Mouse (Mus musculus) heart, adult 11 months (tissue): ENCODE data around the gene Pmel.
A peak's percentile ranks its signal among the peaks of the same experiment; 100 is the strongest.

Experiments used
- DNase-seq: peaks from one replicate; pipeline ENCODE4 v3.0.0; 2022

Gene Pmel

DNA sequence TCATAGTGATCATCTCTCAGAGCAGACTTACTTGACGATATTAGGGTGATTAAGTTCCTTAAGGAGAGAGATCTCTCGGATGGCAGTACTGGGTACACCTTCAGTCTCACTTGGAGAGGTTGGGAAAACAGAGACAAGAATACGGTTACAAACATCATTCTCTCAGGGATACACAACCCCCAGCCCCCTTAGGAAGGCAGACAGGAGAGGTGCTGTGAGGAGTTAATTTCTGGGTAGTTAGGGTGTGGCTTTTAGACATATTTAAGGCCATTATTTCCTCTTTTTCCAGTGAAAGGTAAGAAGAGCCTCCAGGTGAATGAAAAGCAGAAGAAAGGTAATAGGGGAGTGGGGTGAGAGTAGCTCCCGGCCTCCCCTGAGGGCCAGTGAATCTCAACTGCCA lies at the start of gene Pmel:
TSS of gene Pmel (plus strand) at position 301 of the 400 bp plus-strand sequence.
- DNase-seq = no peak

DNA sequence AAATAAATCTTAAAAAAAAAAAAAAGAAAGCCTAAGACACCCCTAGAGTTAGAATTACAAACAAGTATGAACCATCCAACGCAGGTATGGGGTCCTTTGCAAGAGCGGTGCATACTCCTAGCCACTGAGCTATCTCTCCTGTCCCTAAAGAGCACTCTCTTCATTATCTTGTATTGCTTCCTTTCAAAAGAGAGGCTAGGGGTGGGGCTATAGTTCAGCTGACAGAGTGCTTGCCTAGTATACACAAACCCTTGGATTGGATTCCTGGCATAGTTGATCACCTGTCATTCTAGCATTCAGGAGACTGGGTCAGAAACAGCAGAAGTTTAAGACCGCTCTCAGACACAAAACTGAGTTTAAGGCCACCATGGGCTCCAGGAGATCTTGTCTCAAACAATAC lies 48.7 kb upstream of the Pmel start:
- DNase-seq = no peak

DNA sequence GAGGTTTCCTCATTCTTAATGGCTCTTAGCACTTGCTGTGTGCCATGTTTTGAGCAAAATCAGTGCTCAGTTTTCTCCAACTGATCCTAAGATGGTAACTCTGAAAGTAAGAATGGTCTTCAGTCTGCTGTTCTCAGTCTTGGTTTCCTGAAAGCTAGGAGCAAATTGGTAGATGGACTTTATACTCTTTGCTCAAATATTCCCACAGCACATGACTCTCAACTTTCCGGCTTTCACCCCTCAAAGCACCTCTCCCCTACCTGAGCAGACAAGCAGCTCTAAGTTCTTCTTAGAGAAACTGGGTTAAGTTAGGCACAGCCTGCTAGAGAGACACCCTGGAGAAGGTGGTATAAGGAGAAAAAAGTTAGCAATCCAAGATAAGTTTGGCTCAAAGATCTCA lies 47.3 kb upstream of the Pmel start:
- no peak for DNase-seq

DNA sequence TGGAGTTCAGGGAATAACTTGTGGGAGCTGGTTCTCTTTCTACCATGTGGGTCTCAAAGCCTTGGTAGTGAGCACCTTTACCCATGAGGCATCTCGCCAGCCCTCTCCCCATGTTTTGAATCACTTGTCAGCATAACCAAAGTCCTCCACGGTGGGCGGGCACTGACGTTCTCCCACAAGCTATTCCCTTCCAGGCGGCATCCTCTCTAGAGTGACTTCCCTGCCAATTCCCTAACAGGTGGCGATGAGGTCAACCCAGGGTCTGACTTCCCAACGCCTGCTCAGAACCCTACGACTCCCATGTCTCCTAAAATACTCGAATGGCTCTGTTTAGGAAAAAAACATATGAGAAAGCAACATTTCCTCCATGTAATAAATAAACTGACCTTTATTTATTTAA lies 46.2 kb upstream of the Pmel start:
- no peak for DNase-seq

DNA sequence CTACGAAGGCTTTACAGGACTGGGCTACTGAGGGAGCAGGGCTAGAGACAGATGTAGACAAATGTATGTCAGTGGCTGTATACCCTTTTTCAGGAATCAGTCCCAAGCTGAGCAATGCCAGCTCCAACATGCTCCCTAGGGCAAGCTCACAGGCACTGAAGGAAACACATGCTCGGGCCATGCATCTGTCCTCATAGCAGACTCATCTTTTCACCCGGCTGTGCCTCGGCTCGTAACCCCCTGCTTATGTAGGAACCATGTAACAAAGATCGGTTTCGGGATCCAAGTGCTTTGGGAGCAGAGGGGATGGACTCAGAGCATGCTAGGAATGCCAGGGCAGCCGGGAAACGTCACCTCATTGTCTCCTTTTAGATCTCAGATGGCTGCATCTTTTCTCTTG lies 44.5 kb upstream of the Pmel start:
- no peak for DNase-seq

DNA sequence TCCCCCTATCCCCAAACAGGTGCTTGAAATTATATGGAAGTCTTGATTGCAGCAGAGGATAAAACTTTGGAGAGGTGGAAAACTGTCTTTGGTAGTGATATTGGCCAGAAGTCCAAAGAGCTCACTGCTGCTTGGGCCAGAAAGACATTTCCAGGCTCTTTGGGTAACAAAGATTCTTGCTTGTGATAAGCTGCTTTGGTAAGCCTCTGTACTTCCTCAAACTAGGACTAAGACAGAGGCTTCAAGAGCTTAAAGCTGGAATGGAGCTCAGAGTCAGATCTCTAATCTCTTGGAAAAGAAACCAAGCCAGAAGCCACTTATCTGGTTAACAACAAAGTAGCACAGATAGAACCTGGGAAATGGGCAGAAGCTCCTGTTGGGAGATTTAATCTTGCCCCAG lies 41.5 kb upstream of the Pmel start:
- DNase-seq = no peak

DNA sequence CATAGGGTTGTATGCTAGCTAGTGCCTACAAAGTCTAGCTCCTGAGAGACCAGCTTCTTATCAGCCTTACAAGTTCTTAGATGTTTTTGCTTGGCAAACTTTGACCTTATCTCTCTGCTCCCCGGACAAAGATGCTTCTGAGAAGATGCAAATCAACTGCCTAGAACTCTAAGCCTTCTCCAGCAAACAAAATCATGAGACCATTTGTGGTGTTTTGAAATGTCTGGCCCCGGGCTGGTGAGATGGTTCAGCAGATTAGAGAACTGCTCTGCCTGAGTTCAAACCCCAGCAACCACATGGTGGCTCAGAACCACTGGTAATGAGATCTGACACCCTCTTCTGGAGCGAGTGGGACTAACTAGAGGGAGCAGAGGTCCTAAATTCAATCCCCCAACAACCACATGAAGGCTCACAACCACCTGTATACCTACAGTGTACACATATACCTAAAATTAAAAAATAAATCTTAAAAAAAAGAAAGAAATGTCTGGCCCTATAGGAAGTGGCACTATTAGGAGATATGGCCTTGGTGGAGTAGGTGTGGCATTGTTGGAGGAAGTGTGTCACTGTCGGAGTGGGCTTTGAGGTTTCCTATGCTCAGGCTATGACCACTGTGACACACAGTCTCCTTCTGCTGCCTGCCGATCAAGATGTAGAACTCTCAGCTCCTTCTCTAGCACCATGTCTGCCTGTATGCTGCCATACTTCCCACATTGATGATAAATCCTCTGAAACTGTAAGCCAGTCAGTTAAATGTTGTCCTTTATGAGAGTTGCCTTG lies 40.4 kb upstream of the Pmel start:
- no peak for DNase-seq

DNA sequence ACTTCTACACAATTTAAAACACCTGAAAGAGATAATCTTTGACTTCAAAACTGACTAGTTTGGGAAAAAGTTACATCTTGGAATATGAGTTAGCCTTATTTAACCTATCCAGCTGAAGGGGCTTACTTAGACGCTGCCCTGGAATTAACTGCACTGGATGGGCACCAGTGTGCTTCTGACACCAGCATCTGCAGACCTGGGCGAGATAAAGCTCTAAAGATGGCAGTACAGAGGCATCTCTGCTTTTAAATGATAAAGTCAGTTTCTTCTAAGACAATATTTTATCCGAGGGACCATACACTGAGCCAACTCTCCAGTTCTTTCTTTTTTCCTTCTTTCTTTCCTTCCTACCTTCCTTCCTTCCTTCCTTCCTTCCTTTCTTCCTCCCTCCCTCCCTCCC lies 39.2 kb upstream of the Pmel start:
- no peak for DNase-seq

DNA sequence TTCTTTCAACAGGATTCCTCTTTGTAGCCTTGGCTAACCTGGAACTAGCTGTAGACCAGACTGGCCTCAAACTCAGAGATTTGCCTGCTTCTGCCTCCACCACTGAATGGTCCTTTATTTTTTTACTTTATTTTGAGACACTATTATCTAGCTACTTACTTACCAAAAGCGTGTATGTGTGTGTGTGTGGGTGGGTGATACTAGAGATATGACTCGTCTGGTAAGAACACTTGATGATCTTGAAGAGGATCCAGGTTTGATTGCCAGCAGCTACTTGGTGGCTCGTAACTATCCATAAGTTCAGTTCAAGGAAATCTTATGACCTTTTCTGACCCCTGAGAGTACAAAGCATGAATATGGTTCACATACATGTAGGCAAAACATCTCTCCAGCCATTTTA lies 38.7 kb upstream of the Pmel start:
- DNase-seq = no peak

DNA sequence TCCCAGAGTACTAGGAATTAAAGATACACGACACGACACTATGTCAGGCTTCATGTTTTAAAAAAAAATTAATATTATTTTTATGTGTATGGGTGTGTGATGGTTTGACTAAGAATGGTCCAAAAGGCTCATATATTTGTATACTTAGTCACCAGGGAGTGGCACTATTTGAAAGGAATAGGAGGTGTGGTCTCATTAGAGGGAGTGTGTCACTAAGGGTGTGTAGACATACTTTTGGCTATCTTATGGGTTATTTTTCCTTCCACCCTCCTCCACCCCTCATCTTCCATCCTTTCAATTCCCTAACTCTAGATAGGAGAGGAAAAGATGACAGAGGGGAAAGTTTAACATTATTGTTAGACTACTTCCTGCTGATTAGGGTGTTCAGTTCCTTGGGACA lies 38.2 kb upstream of the Pmel start:
- DNase-seq = no peak

DNA sequence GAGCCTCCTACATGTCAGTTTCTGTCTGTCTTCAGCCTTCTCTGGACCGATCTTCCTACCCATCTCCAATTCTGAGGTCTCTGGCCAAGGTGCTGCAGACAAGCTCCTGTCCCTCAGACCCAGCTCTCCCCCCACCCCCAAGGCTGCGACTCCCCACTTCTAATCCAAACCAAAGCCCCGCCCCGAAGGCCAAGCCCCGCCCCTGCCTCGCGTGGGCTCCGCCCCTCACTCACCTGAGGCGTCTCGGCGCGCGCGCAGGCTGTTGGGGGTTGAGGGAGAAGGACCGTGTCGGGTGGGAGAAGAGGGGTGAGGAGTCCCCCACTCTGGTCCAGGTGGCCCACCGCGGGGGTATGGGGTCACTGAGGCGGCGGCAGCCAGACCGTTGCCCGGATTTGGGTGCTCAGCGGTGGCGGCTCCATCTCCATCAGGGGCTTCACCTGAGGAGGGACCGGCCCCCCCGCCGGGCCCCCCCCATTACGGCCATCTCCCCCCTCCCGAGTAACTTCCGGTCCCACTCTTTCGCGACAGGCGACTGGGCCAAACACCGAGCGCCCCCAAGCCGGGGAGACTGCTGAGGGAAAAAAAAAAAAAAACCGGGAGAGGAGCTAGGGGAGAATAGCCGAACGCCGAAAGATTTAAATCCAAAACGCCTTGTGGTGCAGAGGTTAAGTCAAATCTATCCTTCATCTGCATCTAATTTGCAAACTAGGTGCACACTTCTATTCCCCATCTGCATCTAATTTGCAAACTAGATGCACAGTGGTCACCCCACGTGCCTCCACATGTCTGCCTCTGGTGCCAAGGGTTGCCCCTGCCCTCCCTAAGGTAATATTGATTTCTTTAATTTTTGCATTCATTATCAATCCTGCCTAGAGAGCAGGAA lies 35.0 kb upstream of the Pmel start:
- peak; percentile 91 for DNase-seq

DNA sequence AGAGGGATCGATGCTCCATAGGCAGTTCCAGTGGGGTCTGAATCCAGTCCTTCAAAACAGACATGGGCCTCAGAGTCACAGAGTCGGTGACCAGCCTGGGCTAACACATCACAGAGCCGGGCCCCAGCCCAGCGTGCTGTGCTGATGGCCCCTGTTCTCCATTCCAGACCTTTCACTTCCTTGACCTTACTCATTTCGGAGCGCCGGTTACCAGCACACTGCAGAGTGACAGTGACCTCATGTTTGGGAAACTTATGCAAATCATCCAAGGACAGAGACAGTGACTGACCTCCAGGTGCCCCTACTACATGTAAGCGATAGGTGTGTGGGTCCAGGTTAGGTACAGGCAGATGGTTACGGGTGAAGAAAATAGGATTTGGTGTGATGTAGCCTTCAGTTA lies 32.8 kb upstream of the Pmel start:
- DNase-seq = no peak

DNA sequence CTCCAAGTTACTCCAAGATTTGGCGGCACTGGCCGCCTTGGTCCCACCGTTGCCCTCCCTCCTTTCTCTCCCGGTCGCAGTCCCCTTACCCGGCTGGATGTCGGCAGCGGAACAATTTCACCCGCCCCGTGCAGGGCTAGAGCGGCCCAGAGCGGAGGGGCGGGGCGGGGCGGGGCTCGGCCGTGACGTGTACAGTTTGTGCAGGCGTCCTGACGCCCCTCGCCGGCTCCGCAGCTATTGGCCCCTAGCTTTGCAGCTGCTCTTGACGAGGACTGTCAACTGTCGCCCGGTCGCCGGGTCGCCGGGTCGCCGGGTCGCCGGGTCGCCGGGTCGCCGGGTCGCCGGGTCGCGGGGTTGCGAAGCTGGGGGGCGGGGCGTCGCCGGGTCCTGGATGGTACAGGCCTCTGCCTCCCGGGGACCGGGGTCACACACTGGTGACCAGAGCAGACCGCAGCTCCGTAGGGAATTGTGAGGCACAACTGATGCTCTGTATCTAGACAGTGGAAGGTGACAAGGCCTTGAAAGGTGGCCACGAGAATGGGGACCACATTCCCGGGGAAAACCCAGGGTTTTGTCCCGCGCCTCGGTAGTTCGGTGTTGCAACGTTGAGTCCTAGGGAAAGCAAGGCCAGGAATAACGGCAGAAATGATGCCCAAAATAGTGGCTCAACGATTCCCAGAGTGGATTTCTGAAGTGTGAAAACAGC lies 30.1 kb upstream of the Pmel start, which contains the start of gene Suox:
TSS of gene Suox (minus strand) at position 311 of the 706 bp plus-strand sequence.
- DNase-seq = peak; percentile 99

DNA sequence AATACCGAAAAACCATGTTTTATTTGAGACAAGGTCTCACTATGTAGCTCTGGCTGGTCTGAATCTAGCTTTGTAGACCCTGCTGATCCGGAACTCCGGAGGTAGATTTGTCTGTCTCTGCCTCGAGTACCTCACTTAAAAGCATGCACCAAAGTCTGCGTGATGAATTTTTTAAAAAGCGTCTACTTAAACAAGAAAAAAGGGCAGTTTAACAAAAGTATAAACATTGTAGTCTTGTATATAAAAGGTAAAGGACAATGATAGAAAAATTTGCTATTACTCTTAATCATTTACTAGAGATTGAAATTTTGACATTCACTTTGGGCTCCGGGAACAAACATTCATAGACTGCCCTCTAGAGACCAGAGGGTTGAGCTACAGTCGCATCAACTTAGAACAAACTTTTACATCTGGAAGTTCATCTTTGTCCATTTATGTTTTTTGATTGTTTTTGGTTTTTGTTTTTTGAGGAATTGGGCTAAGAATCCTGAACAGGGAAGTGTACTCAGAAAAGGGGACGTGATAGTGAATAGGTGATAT lies 29.5 kb upstream of the Pmel start:
- DNase-seq = no peak

DNA sequence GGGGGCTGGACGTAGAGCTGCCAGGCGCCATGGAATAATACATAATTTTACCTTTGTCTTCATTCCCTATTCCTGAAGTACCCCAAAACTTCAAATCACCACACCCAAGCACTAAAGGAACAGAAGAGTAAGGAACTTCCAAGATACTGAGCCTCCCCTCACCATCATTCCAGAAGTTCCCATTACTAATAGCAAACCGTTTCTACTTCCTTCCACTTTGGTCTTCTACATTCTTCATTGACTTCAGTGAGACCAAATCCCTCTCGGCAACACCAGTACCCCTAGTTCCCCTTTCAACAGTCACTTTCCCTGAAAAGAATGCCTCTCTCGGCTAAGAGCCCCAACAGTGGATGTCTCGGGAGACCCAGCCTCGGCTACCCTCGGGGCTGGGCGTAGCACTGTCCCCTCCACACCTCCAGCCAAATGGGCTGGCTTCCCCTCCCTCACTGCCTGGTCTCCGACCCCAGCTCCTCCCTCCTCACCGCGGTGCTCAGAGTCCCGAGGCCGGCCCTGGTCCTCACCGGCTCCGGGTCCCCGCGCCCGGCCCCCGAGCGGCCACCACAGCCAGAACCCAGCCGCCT lies 8.5 kb upstream of the Pmel start:
- DNase-seq = no peak

DNA sequence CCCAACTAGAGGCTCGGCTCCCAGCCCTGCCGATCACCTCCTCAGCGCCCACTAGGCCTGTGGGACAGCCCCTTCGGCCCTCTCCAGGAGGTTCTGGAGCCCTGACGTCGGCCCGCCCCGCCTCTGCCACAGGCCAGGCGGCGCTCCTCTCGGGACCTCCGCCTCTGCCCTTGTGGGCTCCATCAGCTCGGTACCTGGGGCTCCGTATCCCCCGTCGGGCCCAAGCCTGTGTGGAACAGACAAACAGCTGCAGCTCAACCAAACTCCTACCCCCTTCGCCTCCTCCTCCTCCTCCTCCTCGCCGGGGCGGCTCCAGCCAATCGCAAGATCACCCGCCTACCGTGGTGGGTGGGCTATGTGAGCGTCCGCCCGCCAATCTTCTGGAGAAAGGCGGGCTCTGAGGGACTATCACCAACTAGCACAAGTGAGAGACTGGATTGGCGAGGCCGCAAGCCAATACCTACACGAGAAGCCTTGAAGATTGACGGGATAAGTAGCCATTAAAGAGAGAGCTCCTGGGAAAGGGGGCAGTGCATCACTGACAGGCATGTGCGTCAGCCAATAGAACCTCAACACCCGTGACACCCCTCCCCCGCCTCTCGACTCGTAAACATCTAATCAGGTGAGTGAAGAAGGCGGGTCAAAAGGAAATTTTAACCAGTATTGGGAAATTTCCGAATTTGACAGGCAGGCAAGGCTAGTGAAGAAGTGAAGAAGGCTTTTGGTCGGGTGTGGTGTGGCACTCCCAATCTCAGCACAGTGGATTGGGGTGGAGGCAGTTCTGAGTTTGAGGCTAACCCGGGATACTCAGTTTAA lies 7.8 kb upstream of the Pmel start, which contains the start of gene Rab5b:
TSS of gene Rab5b (minus strand) at position 273 of the 816 bp plus-strand sequence.
- peak; percentile 100 for DNase-seq

DNA sequence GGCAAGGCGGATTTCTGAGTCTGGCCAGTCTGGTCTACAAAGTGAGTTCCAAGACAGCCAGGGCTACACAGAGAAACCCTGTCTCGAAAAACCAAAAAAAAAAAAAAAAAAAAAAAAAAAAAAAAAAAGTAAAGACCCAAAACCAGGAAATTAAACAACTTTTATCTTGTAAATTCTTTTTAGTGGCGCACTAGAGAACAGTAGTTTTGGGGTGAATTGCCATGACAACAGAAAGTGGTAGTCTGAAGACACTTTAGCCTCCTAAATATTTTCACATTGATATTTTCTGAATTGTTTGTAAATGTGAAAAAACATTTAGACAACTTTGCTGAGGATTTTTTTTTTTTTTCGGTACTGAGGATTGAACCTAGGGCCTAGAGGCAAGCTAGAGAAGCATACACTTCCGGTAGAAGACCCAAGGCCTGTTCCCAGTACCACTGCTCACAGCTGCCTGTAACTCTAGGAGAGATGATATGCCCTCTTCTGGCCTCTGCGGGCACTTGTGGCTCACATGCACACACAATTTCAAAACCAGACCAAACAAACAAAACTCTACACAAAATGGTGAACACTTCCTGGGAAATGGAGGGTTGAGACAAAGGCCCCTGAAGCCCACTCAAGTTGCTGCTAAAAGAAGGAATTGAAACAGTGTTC lies 6.8 kb upstream of the Pmel start:
- DNase-seq = peak; percentile 89

DNA sequence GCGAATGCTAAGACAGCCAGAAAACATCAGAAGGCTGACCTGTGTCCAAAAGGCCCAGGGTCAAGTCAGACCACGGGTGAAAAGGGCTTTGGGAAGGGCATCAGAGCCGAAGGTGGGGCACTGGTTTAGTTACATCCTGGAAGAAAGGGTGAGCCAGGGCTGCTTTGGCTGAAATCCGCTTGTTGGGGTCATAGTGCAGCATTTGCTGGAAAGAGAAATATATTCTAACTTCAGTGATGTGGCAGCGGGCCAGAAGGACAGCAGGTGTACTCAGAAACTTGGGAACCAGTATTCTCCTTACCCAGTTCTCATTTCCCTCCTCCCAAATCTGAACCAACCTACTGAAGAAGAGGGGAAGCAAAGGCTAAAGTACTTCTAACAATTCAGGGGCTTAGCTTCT lies 5.0 kb upstream of the Pmel start:
- DNase-seq = peak; percentile 89

DNA sequence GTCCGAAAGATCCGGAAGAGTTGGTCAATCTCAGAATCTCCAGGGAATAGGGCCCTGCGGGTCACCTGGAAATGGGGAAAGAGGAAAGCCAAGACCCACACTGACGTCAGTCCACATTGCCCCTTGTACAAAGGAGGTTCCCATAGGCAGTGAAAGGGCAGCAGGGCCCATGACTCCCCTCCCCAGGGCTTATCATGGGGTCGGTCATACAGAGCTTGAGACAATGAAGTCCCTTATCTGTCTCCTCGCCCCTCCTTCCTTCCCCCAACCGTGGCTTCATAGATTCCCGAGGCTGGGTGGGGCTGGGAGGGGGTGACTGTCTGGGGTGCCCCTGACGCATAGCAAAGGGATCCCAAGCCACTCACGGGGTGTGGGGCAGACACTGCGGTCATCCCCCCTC lies 4.4 kb upstream of the Pmel start:
- peak; percentile 91 for DNase-seq

DNA sequence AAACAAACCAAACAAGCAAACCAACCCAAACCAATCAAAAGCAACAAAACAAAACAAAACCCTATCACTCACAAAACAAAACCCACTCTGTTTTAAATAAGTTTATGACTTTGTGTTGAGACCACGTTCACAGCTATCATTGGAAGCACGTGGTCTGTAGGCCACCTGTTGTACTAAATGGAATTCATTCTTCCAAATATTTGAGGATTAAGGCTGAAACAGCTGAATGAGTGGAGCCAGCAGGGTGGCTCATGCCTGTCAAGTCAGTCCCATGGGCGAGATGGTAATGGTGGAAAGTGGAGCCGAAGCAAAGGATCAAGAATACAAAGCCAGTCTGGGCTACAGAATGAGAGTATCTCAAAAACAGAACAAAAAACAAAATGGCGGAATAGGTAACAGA lies 3.3 kb upstream of the Pmel start:
- no peak for DNase-seq

DNA sequence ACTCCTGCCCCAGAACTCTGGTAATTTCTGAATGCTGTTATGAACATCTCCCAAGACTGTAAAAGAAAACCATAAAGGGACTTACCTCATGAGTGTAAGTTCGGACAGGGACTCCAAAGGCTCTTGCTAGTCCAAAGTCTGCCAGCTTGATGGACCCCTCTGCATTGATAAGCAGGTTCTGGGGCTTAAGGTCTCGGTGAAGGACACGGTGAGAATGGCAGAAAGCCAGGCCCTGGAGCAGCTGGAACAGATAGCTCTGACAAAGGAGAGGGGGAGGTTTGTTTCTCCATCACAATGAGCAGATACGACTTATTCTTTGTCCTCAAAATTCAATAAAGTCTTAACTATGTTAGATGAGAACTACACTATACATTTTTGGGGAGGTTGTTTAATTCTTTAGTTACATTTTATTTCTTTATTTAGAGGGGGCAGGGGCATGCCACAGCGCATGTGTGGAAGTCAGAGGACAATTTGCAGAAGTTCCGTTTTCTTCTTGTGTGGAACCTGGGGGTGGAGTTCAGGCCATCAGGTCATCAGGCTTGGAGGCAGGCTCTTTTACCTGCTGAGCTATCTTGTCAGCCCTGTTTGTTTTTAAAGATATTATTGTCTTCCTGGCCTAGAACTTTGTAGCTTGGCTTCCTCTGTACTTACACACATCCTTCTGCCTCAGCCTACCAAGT lies 1.5 kb upstream of the Pmel start:
- DNase-seq = no peak
